Mouse (Mus musculus): ENCODE results near the gene Efna2. TPM values are rescaled to one million over a fixed set of nuclear protein-coding genes. Genes with fewer than 3 reads are reported as not detected.

The Efna2 gene
- polyA plus RNA-seq, 1 experiment from 2014 or later, result 50.7 TPM

- H3K27me3 ChIP-seq (ENCODE audit: control insufficient read depth, insufficient read depth, low read length), result peaks cover 9% of the 10 kb centered on the region
- WGBS, result 88% methylated on average over 1 of the region's 1 CpGs
Measured at GRCm38 (mm10) chr10:80135641-80136040, 43.6 kb upstream of the Efna2 start.

GRCm38 (mm10) chr10:80136179-80136951, 42.9 kb upstream of the Efna2 start:
- DNase-seq (ENCODE audit: low spot score) (no peak), ATAC-seq (replicated peaks; ENCODE audit: low FRiP score) (no peak)
- Histone ChIP-seq H3K27ac (ENCODE audit: low read depth, low read length) (no peak overlapping the region), H3K9me3 (ENCODE audit: control insufficient read depth, low read length) (no peaks in the 10 kb centered on the region), H3K36me3 (ENCODE audit: control insufficient read depth, insufficient read depth, low read length) (peaks cover 2% of the 10 kb centered on the region; the same call in 1 of the 2 replicates), H3K27me3 (ENCODE audit: control insufficient read depth, insufficient read depth, low read length) (peaks cover 9% of the 10 kb centered on the region), H3K4me1 (replicated peaks; ENCODE audit: control insufficient read depth, insufficient read depth, low read length) (peaks cover 24% of the 10 kb centered on the region), H3K9ac (ENCODE audit: low read length) (peak overlapping the region; percentile 81), H3K4me3 (ENCODE audit: low read depth, low read length) (peak overlapping the region; percentile 79), H3K4me2 (ENCODE audit: low read depth, low read length, severe bottlenecking) (peak overlapping the region; percentile 95)
- 20% methylated on average over 45 of the region's 49 CpGs for WGBS

More at GRCm38 (mm10) chr10:80135641-80136040, 43.6 kb upstream of the Efna2 start:
- Histone ChIP-seq H3K9ac (ENCODE audit: low read length) (no peak overlapping the region), H3K27ac (ENCODE audit: low read depth, low read length) (no peak overlapping the region), H3K36me3 (ENCODE audit: control insufficient read depth, insufficient read depth, low read length) (peaks cover 2% of the 10 kb centered on the region; the same call in 1 of the 2 replicates), H3K4me1 (replicated peaks; ENCODE audit: control insufficient read depth, insufficient read depth, low read length) (peaks cover 28% of the 10 kb centered on the region), H3K4me3 (ENCODE audit: low read depth, low read length) (no peak overlapping the region), H3K9me3 (ENCODE audit: control insufficient read depth, low read length) (no peaks in the 10 kb centered on the region), H3K4me2 (ENCODE audit: low read depth, low read length, severe bottlenecking) (no peak overlapping the region)
- ATAC-seq (replicated peaks; ENCODE audit: low FRiP score) (no peak), DNase-seq (ENCODE audit: low spot score) (no peak)

DNA sequence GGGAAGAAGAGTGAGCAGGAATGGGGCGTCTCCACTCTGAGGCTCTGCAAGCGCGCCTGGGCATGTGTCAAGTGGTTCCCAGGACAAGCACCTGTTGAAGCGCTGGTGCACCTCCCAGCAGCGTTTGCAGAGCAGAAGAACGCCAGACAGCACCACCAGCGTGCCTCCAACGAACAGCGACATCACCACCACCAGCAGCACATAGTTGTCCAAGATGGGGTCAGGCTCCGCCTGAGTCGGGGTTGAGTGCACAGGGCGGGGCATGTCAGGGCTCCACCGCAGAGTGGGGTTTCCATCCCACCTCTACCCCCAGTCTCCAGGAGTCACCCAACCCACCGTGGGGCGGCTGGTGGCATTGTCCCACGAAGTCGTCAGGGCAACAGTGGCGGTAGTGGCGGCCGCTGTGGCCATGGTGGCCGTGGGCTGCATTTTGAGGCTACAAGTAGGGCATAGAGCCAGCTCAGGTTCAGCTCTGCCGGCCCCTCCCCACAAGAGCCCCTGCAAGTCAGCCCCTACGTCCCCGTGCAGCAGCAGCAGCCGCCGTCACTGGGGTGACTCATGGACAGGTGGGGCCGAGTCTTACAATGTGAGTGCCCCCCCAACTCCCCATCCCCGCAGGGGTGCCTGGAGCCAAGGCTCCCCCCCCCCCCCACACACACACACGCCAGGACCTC, 42.2 kb upstream of the Efna2 start:
- Histone ChIP-seq H3K27me3 (ENCODE audit: control insufficient read depth, insufficient read depth, low read length) (peaks cover 9% of the 10 kb centered on the region), H3K4me2 (ENCODE audit: low read depth, low read length, severe bottlenecking) (peak overlapping the region; percentile 95), H3K4me1 (replicated peaks; ENCODE audit: control insufficient read depth, insufficient read depth, low read length) (peaks cover 20% of the 10 kb centered on the region), H3K9ac (ENCODE audit: low read length) (peak overlapping the region; percentile 81), H3K36me3 (ENCODE audit: control insufficient read depth, insufficient read depth, low read length) (peaks cover 2% of the 10 kb centered on the region; the same call in 1 of the 2 replicates), H3K27ac (ENCODE audit: low read depth, low read length) (peak overlapping the region; percentile 74), H3K9me3 (ENCODE audit: control insufficient read depth, low read length) (no peaks in the 10 kb centered on the region), H3K4me3 (ENCODE audit: low read depth, low read length) (peak overlapping the region; percentile 79)
- no peak for ATAC-seq (replicated peaks; ENCODE audit: low FRiP score)
- DNase-seq (ENCODE audit: low spot score), result no peak
- 3% methylated on average over 24 of the region's 29 CpGs for WGBS

GRCm38 (mm10) chr10:80137626-80138552, 41.4 kb upstream of the Efna2 start:
- H3K4me2 ChIP-seq (ENCODE audit: low read depth, low read length, severe bottlenecking), result peak overlapping the region; percentile 95
- peak; percentile 79 for DNase-seq (ENCODE audit: low spot score)

GRCm38 (mm10) chr10:80138553-80139438, 40.5 kb upstream of the Efna2 start, which contains the start of gene Atp5d:
Gene Atp5d (plus strand): TSS chr10:80138632.
- H3K4me3 ChIP-seq (ENCODE audit: low read depth, low read length), result peak within 1 kb of the TSS; percentile 79
- 0 out of 2 replicates have a peak, but pooled peaks have one; percentile 2 for ATAC-seq (replicated peaks; ENCODE audit: low FRiP score)
- peak within 1 kb of the TSS; percentile 81 for H3K9ac ChIP-seq (ENCODE audit: low read length)
- H3K36me3 ChIP-seq (ENCODE audit: control insufficient read depth, insufficient read depth, low read length), result peaks cover 2% of the 10 kb centered on the region; the same call in 1 of the 2 replicates
- H3K27ac ChIP-seq (ENCODE audit: low read depth, low read length), result peak within 1 kb of the TSS; percentile 74
- no peaks in the 10 kb centered on the region for H3K9me3 ChIP-seq (ENCODE audit: control insufficient read depth, low read length)
- peaks cover 24% of the 10 kb centered on the region for H3K4me1 ChIP-seq (replicated peaks; ENCODE audit: control insufficient read depth, insufficient read depth, low read length)
- H3K4me2 ChIP-seq (ENCODE audit: low read depth, low read length, severe bottlenecking), result peak within 1 kb of the TSS; percentile 95
- DNase-seq (ENCODE audit: low spot score), result peak; percentile 79
- peaks cover 9% of the 10 kb centered on the region for H3K27me3 ChIP-seq (ENCODE audit: control insufficient read depth, insufficient read depth, low read length)
- 0% methylated on average over 67 of the region's 94 CpGs for WGBS

More at GRCm38 (mm10) chr10:80137626-80138552, 41.4 kb upstream of the Efna2 start:
- 2% methylated on average over 28 of the region's 33 CpGs for WGBS
- Histone ChIP-seq H3K4me1 (replicated peaks; ENCODE audit: control insufficient read depth, insufficient read depth, low read length) (peaks cover 22% of the 10 kb centered on the region), H3K9ac (ENCODE audit: low read length) (peak overlapping the region; percentile 81), H3K9me3 (ENCODE audit: control insufficient read depth, low read length) (no peaks in the 10 kb centered on the region), H3K27me3 (ENCODE audit: control insufficient read depth, insufficient read depth, low read length) (peaks cover 9% of the 10 kb centered on the region), H3K36me3 (ENCODE audit: control insufficient read depth, insufficient read depth, low read length) (peaks cover 2% of the 10 kb centered on the region; the same call in 1 of the 2 replicates), H3K4me3 (ENCODE audit: low read depth, low read length) (peak overlapping the region; percentile 79), H3K27ac (ENCODE audit: low read depth, low read length) (peak overlapping the region; percentile 74)
- ATAC-seq (replicated peaks; ENCODE audit: low FRiP score), result no peak

- ATAC-seq (replicated peaks; ENCODE audit: low FRiP score), result no peak
- H3K27me3 ChIP-seq (ENCODE audit: control insufficient read depth, insufficient read depth, low read length), result peaks cover 9% of the 10 kb centered on the region
Measured at GRCm38 (mm10) chr10:80139439-80139775, 39.9 kb upstream of the Efna2 start.

GRCm38 (mm10) chr10:80139975-80140665, 39.2 kb upstream of the Efna2 start:
- H3K4me3 ChIP-seq (ENCODE audit: low read depth, low read length), result peak overlapping the region; percentile 79; the same call in 1 of the 2 replicates
- no peak overlapping the region for H3K4me2 ChIP-seq (ENCODE audit: low read depth, low read length, severe bottlenecking)
- peaks cover 24% of the 10 kb centered on the region for H3K4me1 ChIP-seq (replicated peaks; ENCODE audit: control insufficient read depth, insufficient read depth, low read length)

More at GRCm38 (mm10) chr10:80139439-80139775, 39.9 kb upstream of the Efna2 start:
- Histone ChIP-seq H3K36me3 (ENCODE audit: control insufficient read depth, insufficient read depth, low read length) (peaks cover 3% of the 10 kb centered on the region; the same call in 1 of the 2 replicates), H3K27ac (ENCODE audit: low read depth, low read length) (peak overlapping the region; percentile 74; the same call in 1 of the 2 replicates), H3K9ac (ENCODE audit: low read length) (peak overlapping the region; percentile 81), H3K9me3 (ENCODE audit: control insufficient read depth, low read length) (no peaks in the 10 kb centered on the region), H3K4me2 (ENCODE audit: low read depth, low read length, severe bottlenecking) (peak overlapping the region; percentile 95), H3K4me1 (replicated peaks; ENCODE audit: control insufficient read depth, insufficient read depth, low read length) (peaks cover 24% of the 10 kb centered on the region), H3K4me3 (ENCODE audit: low read depth, low read length) (peak overlapping the region; percentile 79)
- DNase-seq (ENCODE audit: low spot score), result no peak
- 1% methylated on average over 10 of the region's 10 CpGs for WGBS

More at GRCm38 (mm10) chr10:80139975-80140665, 39.2 kb upstream of the Efna2 start:
- ATAC-seq (replicated peaks; ENCODE audit: low FRiP score) (no peak), DNase-seq (ENCODE audit: low spot score) (no peak)
- Histone ChIP-seq H3K27me3 (ENCODE audit: control insufficient read depth, insufficient read depth, low read length) (peaks cover 9% of the 10 kb centered on the region), H3K27ac (ENCODE audit: low read depth, low read length) (no peak overlapping the region), H3K36me3 (ENCODE audit: control insufficient read depth, insufficient read depth, low read length) (peaks cover 3% of the 10 kb centered on the region; the same call in 1 of the 2 replicates), H3K9me3 (ENCODE audit: control insufficient read depth, low read length) (no peaks in the 10 kb centered on the region), H3K9ac (ENCODE audit: low read length) (no peak overlapping the region)
- 75% methylated on average over 11 of the region's 11 CpGs for WGBS

Data from forebrain, embryonic 11.5 days (tissue).